Mouse (Mus musculus): ENCODE measurements around the gene Cbx7. TPM values are rescaled to one million over a fixed set of nuclear protein-coding genes. Genes with fewer than 3 reads are reported as not detected.
"Not testable (repeated sequence)": the region's sequence is repeated elsewhere in the genome, so short reads cannot be mapped to it uniquely, and the experiment has no call there.

The Cbx7 gene
- total RNA-seq, 2 experiments from 2014 or later: 20.8 to 24.7 TPM

DNA sequence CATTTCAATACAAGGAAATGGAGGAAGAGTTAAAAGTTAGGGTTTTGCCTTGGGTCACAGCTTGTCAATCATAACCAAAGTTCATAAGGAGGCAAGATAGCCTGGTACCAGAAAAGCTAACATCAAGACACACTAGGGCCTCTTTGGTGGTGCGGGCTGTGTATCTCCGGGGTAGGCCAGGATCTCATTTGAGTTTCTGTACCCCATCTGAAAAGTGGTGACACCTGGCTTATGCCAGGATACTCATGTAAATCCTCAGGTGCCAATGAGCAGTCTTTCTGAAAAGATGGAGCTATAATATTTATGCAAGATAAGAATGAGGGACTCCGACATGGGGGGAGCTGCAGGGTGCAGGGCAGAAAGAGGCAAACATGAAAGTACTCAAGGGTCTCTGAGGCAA is 42.6 kb downstream of the Cbx7 start:
- no peak for DNase-seq (ENCODE audit: low spot score in 2 of 2)

DNA sequence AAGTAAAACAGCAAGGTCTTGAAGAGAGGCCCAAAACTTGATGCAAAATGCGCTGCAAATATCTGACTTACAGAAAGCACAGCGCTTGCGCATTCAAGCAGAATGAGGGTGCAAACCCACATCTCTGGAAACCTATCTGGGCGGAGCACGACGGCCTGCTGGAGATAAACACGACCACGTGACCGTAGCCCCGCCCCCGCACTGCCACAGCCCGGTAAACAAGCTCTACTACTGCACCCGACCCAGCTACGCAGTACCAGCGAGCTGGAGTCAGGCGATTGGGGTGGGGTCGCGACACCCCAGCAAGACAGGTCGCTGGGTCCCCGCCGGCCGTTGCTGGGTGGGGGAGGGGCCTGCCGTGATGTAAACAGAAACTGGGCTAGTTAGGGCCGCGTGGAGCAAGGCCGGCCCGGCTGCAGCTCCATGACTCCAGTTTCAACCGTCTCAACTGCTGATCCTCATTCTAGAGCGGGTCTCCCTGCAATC is 43.2 kb downstream of the Cbx7 start:
- DNase-seq (ENCODE audit: low spot score in 2 of 2): peak; percentile 91 to 94

DNA sequence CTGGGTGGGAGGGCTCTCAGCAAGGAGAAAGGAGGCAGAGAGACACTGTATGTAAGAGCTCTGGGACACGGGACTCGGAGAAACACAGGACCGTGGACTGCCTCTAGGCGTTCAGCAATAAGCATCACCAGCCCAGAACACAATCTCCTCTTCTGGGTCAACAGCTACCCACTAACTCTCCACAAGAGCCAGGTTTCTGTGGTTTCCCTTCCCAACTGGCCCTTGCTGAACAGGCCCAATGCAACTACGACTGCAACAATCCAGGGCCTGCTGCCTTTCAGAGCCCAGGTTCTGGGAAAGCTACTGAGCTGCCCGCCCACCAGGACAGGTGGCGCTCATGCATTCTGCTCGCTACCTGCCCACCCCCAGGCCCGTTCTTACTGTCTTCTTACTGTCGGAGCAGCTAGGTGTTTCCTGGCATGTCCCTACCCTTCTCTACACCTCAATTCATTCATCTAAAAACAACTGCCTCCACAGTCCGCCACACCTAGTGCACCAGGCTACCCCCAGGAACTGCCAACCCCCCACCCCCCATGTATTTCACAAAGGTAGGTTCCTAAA is 44.0 kb downstream of the Cbx7 start:
- no peak for DNase-seq (ENCODE audit: low spot score in 2 of 2)

DNA sequence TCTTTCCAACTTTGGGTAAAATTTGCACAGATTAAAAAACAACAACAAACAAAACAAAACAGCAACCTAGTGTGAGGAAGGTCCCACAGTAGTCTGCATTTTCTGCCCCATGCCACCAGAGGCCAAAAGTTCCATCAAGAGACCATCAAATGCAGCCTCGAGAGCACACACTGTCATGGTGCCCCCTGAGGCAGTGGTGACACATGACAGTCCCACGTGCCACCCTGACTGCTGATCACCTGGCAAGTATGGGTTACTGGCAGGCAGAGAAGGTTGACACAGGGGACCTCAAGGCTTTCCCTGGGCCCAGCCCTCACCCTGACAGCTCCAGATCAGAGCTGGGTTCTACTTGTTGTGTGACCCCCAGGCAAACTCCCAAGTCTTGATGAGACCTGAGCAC is 51.1 kb downstream of the Cbx7 start:
- DNase-seq (ENCODE audit: low spot score in 2 of 2): no peak

DNA sequence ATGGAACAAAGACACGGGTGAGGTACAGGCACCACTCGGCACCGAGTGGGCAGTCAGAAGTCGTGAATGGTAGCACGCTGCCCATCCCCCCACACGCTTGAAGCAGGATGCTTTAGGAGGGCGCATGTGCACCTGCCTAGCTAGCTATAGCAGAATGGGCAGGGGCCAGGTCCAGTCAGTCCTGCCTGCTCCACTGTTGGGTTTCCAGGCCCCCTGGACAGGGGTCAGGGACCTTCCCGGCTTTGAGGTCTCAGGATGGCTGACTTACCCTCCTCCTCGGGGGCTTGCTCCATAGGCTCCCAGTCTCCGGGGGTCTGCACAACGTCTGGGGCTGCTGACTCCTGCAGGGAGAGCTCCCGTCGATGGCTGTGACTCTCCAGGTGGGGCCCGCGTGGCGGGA is 52.4 kb downstream of the Cbx7 start:
- DNase-seq (ENCODE audit: low spot score in 2 of 2): no peak

DNA sequence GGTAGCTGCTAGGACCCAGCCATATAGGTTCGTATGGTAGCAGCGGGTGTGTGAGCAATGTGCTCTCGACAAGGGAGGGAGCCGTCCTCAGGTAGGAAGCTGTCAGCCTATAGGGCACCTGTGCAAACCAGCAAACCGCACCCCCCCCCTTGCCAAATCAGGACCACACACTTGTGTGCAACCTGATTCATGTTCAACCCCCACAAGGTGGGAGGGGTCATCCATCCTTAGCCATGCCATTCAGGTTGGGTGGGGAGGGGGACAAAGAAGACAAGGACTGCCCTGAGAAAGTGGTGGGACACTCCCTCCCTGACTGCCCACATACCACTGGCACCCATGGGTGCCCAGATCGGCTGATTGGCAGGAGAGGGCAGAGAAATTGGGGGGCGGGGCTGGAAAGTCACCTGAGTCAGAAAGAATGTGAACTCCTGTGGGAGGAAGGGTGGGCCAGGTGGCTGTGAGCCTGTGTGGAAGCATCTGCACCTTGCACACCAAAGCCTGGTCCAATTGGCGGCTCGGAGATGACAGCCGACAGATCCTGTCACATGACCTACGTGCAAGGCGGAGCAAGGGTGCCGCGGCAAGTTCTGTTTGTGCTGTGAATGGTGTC is 53.7 kb downstream of the Cbx7 start:
- DNase-seq (ENCODE audit: low spot score in 2 of 2): no peak

DNA sequence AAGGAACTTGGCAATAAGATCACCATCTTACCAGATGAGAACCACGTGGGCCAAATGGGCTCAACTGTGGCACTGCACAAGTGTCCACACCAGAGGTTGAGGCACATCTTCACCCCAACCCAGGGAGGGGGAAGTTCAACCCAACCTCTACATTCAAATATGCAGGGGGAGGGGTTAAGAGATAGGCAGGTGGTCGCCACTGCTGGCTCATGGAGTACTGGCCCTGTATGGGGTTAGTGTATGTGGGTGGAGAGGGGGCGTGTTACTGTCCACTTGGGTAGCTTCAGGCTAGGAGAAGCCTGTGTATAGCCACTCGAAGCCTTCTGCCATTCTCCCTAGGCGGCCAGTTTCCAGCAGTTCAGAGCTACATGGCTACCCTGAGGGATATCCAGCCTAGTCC is 54.8 kb downstream of the Cbx7 start:
- DNase-seq (ENCODE audit: low spot score in 2 of 2): no peak

DNA sequence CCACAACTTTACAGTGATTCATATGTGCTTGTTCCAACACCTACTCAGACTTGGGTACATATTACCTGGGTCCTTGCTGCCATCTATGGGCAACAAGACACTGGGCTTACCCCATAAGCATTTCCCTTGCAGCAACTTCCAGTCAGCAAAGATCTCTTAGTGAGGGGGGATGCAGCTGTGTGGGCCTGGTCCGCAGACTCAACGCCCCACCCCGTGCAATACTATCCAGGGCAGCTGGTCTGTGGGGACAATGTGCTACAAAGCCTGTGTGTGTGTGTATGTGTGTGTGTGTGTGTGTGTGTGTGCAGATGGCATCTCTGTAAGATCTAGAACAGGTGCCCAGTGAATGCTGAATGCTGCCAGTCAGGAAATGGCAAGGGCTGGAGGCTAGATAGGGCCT is 56.6 kb downstream of the Cbx7 start:
- DNase-seq (ENCODE audit: low spot score in 2 of 2): no peak

DNA sequence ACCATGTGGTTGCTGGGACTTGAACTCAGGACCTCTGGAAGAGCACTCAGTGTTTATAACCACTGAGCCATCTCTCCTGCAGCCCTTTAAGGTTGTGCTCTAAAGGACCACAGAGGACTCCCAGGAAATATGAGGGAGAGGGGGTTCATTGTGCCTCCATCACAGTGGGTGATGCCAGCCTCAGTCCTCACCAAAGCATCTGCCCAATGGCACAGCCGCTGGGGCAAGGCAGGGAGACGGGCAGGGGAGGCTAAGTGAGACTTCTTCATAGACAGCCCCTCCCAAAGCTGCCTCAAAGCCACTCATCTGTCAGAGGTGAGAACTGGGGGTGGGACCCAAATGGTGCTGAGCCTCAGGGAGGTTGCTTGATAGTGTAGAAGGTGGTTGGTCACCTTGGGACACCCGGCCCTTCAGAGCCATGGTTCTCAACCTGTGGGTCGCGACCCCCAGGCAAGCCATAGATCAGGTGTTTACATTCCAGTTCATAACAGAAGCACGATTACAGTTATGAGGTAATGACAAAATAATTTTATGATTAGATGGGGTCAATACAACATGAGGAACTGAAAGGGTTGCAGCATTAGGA is 57.1 kb downstream of the Cbx7 start:
- no peak for DNase-seq (ENCODE audit: low spot score in 2 of 2)

DNA sequence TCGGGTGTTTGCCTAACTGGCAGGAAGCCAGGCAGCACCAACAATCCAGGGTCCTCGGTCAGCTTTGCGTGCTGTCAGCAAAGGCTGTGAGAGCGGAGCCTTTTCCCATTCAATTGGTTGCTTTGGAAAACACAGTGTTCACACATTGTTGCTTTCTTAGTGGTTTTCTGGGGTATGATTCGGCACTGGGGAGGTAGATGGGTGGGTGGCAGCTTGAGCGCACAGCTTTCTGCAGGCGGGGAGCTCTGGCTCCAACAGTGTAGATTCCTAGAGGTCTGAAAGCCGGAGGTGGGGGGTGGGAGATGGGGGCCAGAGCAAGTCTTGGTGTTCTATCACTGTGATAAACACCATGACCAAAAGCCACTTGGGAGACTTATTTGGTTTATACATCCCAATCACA is 59.6 kb downstream of the Cbx7 start:
- DNase-seq (ENCODE audit: low spot score in 2 of 2): no peak

DNA sequence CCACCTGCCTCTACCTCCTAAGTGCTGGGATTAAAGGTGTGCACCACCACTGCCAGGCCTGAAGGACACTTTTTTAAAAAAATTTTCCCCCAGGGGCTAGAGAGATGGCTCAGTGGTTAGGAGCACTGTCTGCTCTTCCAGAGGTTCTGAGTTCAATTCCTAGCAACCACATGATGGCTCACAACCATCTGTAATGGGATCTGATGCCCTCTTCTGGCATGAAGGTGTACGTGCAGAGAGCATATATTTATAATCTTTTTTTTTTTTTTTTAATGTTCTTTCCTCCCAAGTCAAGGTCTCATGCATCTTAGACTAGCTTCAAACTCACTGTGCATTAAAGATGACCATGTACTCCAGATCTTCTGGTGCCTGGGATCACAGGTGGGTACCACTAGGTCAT is 60.1 kb downstream of the Cbx7 start:
- not testable (repeated sequence) for DNase-seq (ENCODE audit: low spot score in 2 of 2)

DNA sequence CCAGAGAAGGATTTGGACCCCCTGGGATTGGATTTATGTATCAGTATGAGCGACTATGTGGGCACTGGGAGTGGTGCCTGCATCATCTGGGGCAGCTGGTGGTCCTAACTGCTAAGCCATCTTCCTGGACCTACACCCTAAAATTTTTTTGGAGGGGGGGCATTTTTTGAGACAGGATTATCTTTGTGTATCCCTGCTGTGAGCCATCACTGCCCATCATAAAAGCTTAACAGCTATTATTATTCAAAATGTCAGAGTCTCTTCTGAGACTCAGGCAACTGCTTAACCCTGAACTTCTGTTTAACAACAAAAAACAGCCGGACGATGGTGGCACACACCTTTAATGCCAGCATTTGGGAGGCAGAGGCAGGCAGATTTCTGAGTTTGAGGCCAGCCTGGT is 61.9 kb downstream of the Cbx7 start:
- not testable (repeated sequence) for DNase-seq (ENCODE audit: low spot score in 2 of 2)

DNA sequence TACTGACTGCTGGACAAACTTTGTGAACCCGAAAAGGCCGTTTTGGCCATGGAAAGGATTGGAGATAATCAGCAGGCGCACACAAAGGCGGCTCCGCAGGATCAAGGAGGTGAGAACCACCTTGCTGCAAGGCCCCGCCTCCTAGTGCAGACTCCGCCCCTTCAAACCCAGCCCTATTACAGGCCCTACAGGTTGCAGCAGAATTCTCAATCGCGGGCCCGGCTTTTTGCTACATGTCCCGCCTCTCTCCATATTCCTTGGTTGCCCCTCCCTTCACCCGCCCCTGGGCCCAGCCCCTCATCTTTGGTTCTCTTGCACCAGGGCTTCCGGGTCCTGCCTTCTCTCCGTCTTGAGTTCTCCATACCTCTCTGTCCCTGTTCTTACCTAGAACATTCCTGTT is 64.1 kb downstream of the Cbx7 start:
- no peak for DNase-seq (ENCODE audit: low spot score in 2 of 2)

DNA sequence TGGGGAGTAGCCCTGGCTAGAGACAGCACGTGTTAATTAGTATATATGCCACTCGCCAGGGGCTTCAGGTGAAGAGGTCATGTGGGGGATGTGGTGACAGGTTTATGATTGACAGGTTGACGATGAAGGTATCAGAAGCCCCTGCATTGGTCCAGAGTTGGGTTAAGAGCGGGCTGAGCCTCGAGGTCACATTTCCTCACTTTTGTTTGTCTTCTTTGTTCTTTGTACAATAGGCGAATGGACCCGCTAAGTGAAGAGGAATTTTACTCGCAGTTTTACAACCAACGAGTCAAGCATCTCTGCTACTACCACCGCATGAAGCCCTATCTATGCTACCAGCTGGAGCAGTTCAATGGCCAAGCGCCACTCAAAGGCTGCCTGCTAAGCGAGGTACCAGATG is 65.7 kb downstream of the Cbx7 start:
- DNase-seq (ENCODE audit: low spot score in 2 of 2): no peak

DNA sequence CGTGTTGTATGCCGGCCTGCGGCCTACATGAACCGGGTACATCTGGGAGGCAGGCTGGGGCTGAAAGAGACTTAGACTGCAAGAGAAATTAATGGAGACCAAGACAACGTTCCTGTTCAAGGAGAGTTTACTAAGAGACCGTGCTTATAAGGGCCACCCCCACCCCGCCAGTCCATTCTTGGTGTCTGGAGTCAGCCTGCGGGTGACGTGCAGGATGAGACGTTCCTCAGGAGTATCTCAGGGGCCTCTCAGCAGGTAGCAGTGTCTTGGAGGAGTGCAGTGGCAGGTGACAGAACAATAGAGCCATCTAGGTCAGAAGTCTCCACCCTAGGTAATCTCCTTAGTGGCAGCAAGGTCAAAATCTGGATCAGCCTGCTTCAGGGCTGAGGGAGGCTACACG is 66.2 kb downstream of the Cbx7 start:
- not testable (repeated sequence) for DNase-seq (ENCODE audit: low spot score in 2 of 2)

DNA sequence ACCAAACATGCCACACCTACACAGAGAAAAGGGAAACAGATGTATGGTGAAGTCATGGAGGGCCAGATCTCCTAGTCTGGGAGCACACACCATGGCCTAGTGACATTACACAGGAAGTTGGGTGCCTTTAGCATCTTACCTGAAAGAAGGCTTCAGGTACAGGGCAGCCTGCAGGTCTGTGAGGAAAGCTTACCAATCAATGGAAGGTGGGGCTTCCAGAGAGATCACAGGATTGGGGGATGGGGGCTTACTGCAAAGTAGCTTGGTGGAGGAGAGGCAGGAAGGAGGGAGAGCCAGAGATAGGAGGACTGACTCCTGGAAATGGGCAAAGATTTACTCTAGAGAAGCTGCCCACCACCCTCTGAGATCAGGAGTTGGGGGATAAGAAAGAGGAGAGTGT is 67.0 kb downstream of the Cbx7 start:
- no peak for DNase-seq (ENCODE audit: low spot score in 2 of 2)

DNA sequence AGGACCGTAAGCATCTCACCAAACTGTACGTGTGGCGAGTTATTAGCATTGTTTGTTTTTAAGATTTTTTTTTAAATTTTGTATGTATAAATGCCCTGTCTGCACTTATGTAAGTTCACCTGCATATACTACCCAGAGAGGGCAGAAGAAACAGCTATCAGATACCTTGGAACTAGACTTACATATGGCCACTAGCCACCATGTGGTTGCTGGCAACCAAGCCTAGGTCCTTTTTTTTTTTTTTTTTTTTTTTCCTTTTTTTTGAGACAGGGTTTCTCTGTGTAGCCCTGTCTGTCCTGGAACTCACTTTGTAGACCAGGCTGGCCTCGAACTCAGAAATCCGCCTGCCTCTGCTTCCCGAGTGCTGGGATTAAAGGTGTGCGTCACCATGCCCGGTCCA is 67.8 kb downstream of the Cbx7 start:
- not testable (repeated sequence) for DNase-seq (ENCODE audit: low spot score in 2 of 2)

DNA sequence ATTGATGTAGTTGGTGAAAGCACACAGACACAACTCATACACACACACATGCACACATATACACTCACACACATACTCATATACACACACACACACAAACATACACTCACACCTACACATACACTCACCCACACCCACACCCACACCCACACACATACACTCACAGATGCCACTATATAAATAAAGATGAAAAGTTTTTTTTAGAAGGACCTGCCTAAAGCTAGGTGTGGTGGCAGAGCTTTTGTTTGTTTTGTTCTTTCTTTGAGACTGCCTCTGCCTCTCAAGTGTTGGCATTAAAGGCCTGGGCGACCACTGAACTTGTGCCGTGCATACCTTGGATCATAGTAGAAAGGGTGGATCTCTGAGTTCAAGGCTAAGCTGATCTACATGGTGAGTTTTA is 69.5 kb downstream of the Cbx7 start:
- no peak for DNase-seq (ENCODE audit: low spot score in 2 of 2)

DNA sequence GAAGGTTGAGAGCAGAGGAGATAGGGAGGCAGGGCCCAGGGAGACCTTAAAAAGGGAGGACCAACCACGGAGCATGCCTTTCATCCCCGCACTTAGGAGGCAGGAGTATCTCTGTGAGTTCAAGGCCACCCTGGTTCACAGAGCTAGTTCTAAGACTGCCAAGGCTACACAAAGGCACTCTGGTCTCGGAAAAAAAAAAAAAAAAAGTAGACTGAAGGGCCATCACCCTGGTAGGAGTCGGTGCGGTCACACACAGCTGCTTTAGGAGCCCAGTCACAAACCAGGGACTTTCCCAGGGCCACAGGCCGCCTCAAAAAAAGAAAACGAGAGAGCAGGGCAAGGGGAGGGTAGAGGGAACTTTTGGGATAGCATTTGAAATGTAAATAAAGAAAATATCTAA is 70.2 kb downstream of the Cbx7 start:
- DNase-seq (ENCODE audit: low spot score in 2 of 2): no peak

DNA sequence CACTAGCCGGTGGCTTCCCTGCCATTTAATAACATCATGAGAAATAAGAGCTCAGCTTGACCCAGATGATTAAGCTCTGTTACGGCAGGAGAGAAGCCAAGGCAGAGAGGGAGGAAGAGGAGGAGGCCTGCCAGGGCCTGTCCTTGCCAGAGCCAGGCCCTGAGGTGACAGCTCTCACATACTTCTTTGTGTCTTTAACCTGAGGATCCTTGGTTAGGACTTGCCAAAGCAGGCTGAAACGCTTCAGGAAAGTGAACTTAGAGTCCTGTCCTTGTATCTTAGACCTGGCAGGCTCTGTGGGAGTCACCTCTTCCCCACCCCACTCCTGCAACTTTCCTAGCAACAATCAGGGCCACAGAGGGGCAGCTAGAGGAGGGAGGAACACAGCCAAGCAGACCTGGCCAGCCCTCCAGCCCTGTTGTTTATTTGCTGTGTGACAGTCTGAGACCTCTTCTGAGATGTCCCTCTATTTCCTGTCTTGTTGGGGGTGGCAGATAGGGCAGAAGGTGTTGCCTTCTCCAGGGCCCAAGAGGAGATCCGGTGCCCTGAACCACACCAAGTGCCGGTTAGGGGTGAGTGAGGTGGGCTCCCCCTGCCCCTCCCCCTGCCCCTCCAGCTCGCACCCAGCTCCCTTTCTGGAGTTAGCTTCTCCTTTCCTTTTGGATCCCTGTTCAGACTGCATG is 71.0 kb downstream of the Cbx7 start:
- no peak for DNase-seq (ENCODE audit: low spot score in 2 of 2)

DNA sequence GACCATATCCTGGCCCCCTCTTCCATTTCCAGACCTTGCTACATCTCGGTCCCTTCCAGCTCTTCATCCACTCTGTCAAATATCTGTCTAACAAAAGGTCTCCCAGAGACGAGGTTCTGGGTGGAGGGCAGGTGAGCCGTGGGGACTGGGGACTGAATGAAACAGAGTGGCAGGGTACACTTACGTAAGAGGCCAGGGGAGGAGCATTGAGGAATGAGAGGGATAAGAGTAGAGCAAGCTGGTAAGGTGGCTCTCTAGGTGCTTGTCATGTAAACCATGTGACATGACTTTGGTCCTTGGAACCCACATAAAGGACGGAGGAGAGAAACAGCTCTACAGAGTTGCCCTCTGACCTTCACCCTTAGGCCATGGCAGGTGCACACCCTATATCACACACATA is 71.9 kb downstream of the Cbx7 start:
- no peak for DNase-seq (ENCODE audit: low spot score in 2 of 2)

DNA sequence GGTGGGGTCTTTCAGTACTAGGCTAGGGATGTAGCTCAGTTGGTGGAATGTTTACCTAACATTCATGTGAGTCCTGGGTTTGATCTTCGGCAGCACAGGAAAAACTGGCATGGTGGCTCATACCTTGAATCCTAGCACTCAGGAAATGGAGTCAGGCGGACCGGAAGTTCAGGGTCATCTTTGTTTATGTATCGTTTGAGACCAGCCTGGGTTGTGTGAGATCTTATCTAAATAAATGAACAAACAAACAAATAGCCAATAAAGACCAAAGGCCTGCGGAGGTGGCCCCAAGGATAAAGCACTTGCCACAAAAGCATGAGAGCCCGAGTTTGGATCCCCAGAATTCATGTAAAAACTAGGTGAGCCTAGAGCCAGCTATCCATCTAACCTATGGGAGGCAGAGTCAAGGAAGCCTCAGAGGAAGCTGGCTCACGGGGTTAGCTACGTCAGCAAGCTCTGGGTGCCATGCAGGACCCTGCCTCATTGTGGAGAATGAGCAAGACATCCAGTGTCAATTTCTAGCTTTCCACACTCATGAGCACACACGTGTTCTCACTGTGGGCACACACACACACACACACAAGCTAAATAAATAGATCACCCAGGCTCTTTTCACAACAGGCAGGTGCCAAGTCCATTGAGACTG is 74.7 kb downstream of the Cbx7 start:
- DNase-seq (ENCODE audit: low spot score in 2 of 2): no peak

All from adrenal gland, adult 18-20 months (tissue).